Mouse (Mus musculus) ES-CJ7 (cell line): ENCODE data around the gene Set.

ENCODE experiments used
- DNase-seq: peaks from one replicate; pipeline ENCODE4 v3.0.0; 2011; ENCODE audit warnings: low read depth, low spot score

Gene Set

GRCm38 (mm10) chr2:30061215-30062166 is 4.3 kb downstream of the Set start:
- peak; percentile 99 for DNase-seq

- DNase-seq: peak; percentile 87
Measured at GRCm38 (mm10) chr2:30062249-30063093, 5.3 kb downstream of the Set start.

- DNase-seq: peak; percentile 68
Measured at GRCm38 (mm10) chr2:30063235-30063634, 6.1 kb downstream of the Set start.

- no peak for DNase-seq
Measured at GRCm38 (mm10) chr2:30063791-30064190, 6.6 kb downstream of the Set start.

GRCm38 (mm10) chr2:30064298-30064697 is 7.1 kb downstream of the Set start:
- DNase-seq: no peak

- DNase-seq: peak; percentile 94
Measured at GRCm38 (mm10) chr2:30066046-30066901, 9.1 kb downstream of the Set start.

GRCm38 (mm10) chr2:30067031-30067888 is 10.1 kb downstream of the Set start:
- DNase-seq: no peak

- DNase-seq: no peak
Measured at GRCm38 (mm10) chr2:30067962-30068361, 10.8 kb downstream of the Set start.

GRCm38 (mm10) chr2:30072875-30073274 is 15.7 kb downstream of the Set start:
- no peak for DNase-seq

- no peak for DNase-seq
Measured at GRCm38 (mm10) chr2:30073285-30073684, 16.1 kb downstream of the Set start.

GRCm38 (mm10) chr2:30075625-30076024 is 18.4 kb downstream of the Set start:
- no peak for DNase-seq

GRCm38 (mm10) chr2:30076439-30076838 is 19.3 kb downstream of the Set start:
- no peak for DNase-seq

GRCm38 (mm10) chr2:30076959-30077358 is 19.8 kb downstream of the Set start:
- no peak for DNase-seq

GRCm38 (mm10) chr2:30077502-30078348 is 20.5 kb downstream of the Set start, which contains the start of gene Pkn3:
TSS of gene Pkn3 (plus strand) at chr2:30077684.
- DNase-seq: peak; percentile 94

- no peak for DNase-seq
Measured at GRCm38 (mm10) chr2:30078349-30078712, 21.2 kb downstream of the Set start.

GRCm38 (mm10) chr2:30078760-30079159 is 21.6 kb downstream of the Set start:
- DNase-seq: no peak

- DNase-seq: no peak
Measured at GRCm38 (mm10) chr2:30080181-30080800, 23.1 kb downstream of the Set start.

- DNase-seq: no peak
Measured at GRCm38 (mm10) chr2:30084113-30084512, 26.9 kb downstream of the Set start.

GRCm38 (mm10) chr2:30084632-30085031 is 27.5 kb downstream of the Set start:
- DNase-seq: peak; percentile 51
